Mouse (Mus musculus): Measurements from ENCODE around the gene Lrch3.

DNA sequence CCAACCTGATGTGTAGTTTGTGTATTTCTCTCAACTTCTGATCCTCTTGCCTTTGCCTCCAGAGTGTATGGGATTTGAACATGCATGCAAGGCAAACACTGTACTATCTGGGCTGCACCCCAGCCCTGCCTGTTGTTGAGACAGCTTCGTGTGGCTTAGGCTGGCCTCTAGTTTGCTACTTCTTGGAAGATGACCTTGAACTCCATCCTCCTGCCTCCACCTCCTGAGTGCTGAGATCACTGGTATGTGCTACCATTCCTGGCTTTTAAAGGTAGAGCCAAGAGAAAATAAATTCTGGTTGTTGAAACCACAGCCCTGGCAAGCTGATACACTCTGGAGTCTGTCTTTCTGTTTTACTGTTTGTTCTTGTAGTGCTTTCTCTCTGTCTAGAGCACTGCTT is 21.2 kb downstream of the Lrch3 start:
- no peak for TF ChIP-seq CTCF (IDR thresholded peaks at IDR 0.05; ENCODE audit: borderline replicate concordance, extremely low read depth, insufficient read depth, insufficient read length)
- TF ChIP-seq POLR2A (IDR thresholded peaks at IDR 0.05; ENCODE audit: borderline replicate concordance, extremely low read depth, insufficient read depth, insufficient read length, poor library complexity, severe bottlenecking): no peak
